ENCODE assay signal across 22 mouse cellular contexts in genomic region chr11:111121514-111121913, GRCm38 (mm10). TPM values are rescaled to one million over a fixed set of nuclear protein-coding genes. Genes with fewer than 3 reads are reported as not detected.
DNase-seq lines count a peak whose midpoint lies in the region; ATAC-seq lines count a peak whose summit lies in the region.
"Had no signal": no experiment of that assay in that cellular context is flagged by ENCODE, and none has a peak within 500 bp of the region (broad histone marks: within the 10 kb centered on the region; RNA-seq: fewer than 3 reads in every experiment).

No protein-coding gene starts in this region.

- no peak overlapping the region for H3K9ac ChIP-seq in kidney, embryonic 14.5 days (ENCODE audit: low read depth, low read length)
- H3K9ac ChIP-seq: embryonic facial prominence, embryonic 12.5 days; heart, embryonic 15.5 days; hindbrain, embryonic 12.5 days; intestine, embryonic 15.5 days; limb, embryonic 13.5 days; neural tube, embryonic 12.5 days had no signal

- H3K4me2 ChIP-seq in kidney, embryonic 14.5 days (replicated peaks; ENCODE audit: low read depth, low read length) = no peak overlapping the region
- H3K4me2 ChIP-seq: embryonic facial prominence, embryonic 12.5 days; heart, embryonic 15.5 days; hindbrain, embryonic 12.5 days; intestine, embryonic 15.5 days; limb, embryonic 13.5 days; neural tube, embryonic 12.5 days had no signal

- no peak overlapping the region for H3K4me3 ChIP-seq in kidney, embryonic 14.5 days (ENCODE audit: low read length)
- H3K4me3 ChIP-seq: embryonic facial prominence, embryonic 12.5 days; forebrain, embryonic 10.5 days; heart, adult 2 months; heart, embryonic 15.5 days; hindbrain, embryonic 12.5 days; intestine, embryonic 15.5 days; limb, embryonic 13.5 days; midbrain, embryonic 10.5 days; neural tube, embryonic 12.5 days had no signal

- H3K27ac ChIP-seq in kidney, embryonic 14.5 days (ENCODE audit: low read depth, low read length) = no peak overlapping the region
- H3K27ac ChIP-seq: embryonic facial prominence, embryonic 12.5 days; forebrain, embryonic 10.5 days; heart, adult 2 months; heart, embryonic 15.5 days; hindbrain, embryonic 12.5 days; intestine, embryonic 15.5 days; limb, embryonic 13.5 days; midbrain, embryonic 10.5 days; neural tube, embryonic 12.5 days had no signal

- no peaks in the 10 kb centered on the region for H3K36me3 ChIP-seq in kidney, embryonic 14.5 days (ENCODE audit: control insufficient read depth, insufficient read depth, low read length)
- H3K36me3 ChIP-seq: embryonic facial prominence, embryonic 12.5 days; forebrain, embryonic 10.5 days; heart, embryonic 15.5 days; hindbrain, embryonic 12.5 days; intestine, embryonic 15.5 days; limb, embryonic 13.5 days; midbrain, embryonic 10.5 days; neural tube, embryonic 12.5 days had no signal

- no peaks in the 10 kb centered on the region for H3K27me3 ChIP-seq in kidney, embryonic 14.5 days (ENCODE audit: control insufficient read depth, insufficient read depth, low read length)
- H3K27me3 ChIP-seq: embryonic facial prominence, embryonic 12.5 days; heart, embryonic 15.5 days; hindbrain, embryonic 12.5 days; intestine, embryonic 15.5 days; limb, embryonic 13.5 days; neural tube, embryonic 12.5 days had no signal

- intact Hi-C loops in heart, postnatal 14 days (cut with DNase I) = no loop called here

- H3K4me1 ChIP-seq in kidney, embryonic 14.5 days (ENCODE audit: control insufficient read depth, insufficient read depth, low read length) = 0 out of 2 replicates have a peak, but pooled peaks cover 3% of the 10 kb centered on the region
- H3K4me1 ChIP-seq: embryonic facial prominence, embryonic 12.5 days; heart, embryonic 15.5 days; intestine, embryonic 15.5 days; limb, embryonic 13.5 days; neural tube, embryonic 12.5 days had no signal

- peak; percentile 2 for DNase-seq in kidney, postnatal 14 days
- DNase-seq in R1 (ENCODE audit: low read depth, low spot score) = peak; percentile 76
- DNase-seq in lung, adult 18-20 months = peak; percentile 64 to 79
- DNase-seq in lung, postnatal 25 days (ENCODE audit: low spot score) = peak; percentile 79
- no peak for DNase-seq in thymus, postnatal 4 days
- no peak for DNase-seq in heart, postnatal 14 days
- DNase-seq: cerebellum, adult 18-20 months; gastrocnemius, postnatal 14 days; heart, adult 2 months; kidney, postnatal 10 days; retina, postnatal 1 day; right cerebral cortex, postnatal 4 days; thymus, postnatal 25 days had no signal

- no peaks in the 10 kb centered on the region for H3K9me3 ChIP-seq in kidney, embryonic 14.5 days (ENCODE audit: control insufficient read depth, low read length)
- H3K9me3 ChIP-seq: embryonic facial prominence, embryonic 12.5 days; forebrain, embryonic 10.5 days; heart, embryonic 15.5 days; hindbrain, embryonic 12.5 days; intestine, embryonic 15.5 days; limb, embryonic 13.5 days; midbrain, embryonic 10.5 days; neural tube, embryonic 12.5 days had no signal

- 71% methylated on average over 9 of the region's 9 CpGs for WGBS in kidney, embryonic 14.5 days

- no peak for ATAC-seq in kidney, embryonic 14.5 days (ENCODE audit: low FRiP score, low TSS enrichment)
- ATAC-seq: intestine, embryonic 15.5 days had no signal

RNA-seq across cellular contexts. Expression of gene Kcnj2, which starts 55.5 kb away (rescaled TPM):
- 0.68 and 1.4 TPM in 2 replicates for polyA plus RNA-seq in kidney, embryonic 14.5 days (2014; fragmentation: Nextera tagmentation; extraction: Ambion mirVana)
- 10 to 100 TPM; 30.3 to 37.1 TPM for total RNA-seq in heart, postnatal 14 days (2021)

Comparison
In these comparisons a context has a peak if more than half of its experiments do, and no peak if none do; other contexts are left out.
1. DNase-seq: peak in kidney, postnatal 14 days (single experiment), R1 (single experiment), lung, adult 18-20 months (2 of 2) and lung, postnatal 25 days (single experiment); none in thymus, postnatal 4 days (single experiment) and heart, postnatal 14 days (0 of 2).